Mouse (Mus musculus): Measurements from ENCODE around the gene Fam186b. TPM values are rescaled to one million over a fixed set of nuclear protein-coding genes. Genes with fewer than 3 reads are reported as not detected.

Fam186b gene
- polyA plus RNA-seq, 1 experiment from 2014 or later, result 0.85 TPM

DNA sequence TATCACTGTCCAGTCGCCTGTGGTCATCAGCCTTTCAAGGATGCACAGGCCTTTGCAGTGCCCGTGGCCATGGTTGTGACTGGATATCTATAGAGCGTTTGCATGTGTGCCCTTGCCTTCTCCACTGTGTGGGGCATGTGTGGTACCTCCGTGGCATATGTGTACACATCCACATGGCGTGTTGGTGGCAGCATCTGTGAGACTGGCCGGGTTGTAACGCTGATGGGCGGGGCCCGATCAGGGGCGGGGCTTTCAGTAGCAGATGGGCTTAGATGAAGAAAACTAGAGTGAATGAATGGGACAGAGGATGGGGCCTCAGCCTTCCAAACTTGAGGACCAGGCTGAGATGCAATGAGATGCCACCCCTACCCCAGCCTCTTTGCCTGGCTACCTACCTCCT, 63.7 kb downstream of the Fam186b start:
- H3K36me3 ChIP-seq (ENCODE audit: control insufficient read depth, insufficient read depth, low read length), result no peaks in the 10 kb centered on the region
- no peaks in the 10 kb centered on the region for H3K4me1 ChIP-seq (ENCODE audit: control insufficient read depth, insufficient read depth, low read depth, low read length)
- H3K27me3 ChIP-seq (replicated peaks; ENCODE audit: control insufficient read depth, insufficient read depth, low read length), result peaks cover 28% of the 10 kb centered on the region
- WGBS, result 71% methylated on average over 10 of the region's 10 CpGs
- H3K27ac ChIP-seq (ENCODE audit: low read depth, low read length), result no peak overlapping the region
- no peak overlapping the region for H3K9ac ChIP-seq (ENCODE audit: low read depth, low read length)
- no peak overlapping the region for H3K4me3 ChIP-seq (ENCODE audit: low read length)
- no peak overlapping the region for H3K4me2 ChIP-seq (ENCODE audit: low read length)
- H3K9me3 ChIP-seq (ENCODE audit: control insufficient read depth, low read length), result no peaks in the 10 kb centered on the region
- no peak for ATAC-seq

DNA sequence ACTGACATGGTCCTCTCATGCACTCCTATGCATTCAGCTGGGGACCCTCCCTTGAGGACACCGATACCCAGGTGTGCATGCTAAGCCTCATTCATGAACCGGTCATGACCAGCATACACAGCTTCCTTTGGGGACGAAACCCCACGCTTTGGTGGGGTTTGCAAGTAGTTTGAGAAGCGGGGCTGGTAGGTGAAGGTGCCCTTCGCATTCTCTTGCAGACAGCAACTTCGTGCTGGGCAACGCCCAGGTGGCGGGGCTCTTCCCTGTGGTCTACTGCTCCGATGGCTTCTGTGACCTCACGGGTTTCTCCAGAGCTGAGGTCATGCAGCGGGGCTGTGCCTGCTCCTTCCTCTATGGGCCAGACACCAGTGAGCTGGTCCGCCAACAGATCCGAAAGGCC, 69.6 kb downstream of the Fam186b start:
- peaks cover 23% of the 10 kb centered on the region for H3K4me1 ChIP-seq (ENCODE audit: control insufficient read depth, insufficient read depth, low read depth, low read length)
- 17% methylated on average over 14 of the region's 14 CpGs for WGBS
- H3K4me2 ChIP-seq (ENCODE audit: low read length), result no peak overlapping the region
- H3K36me3 ChIP-seq (ENCODE audit: control insufficient read depth, insufficient read depth, low read length), result no peaks in the 10 kb centered on the region
- peaks cover 65% of the 10 kb centered on the region for H3K27me3 ChIP-seq (replicated peaks; ENCODE audit: control insufficient read depth, insufficient read depth, low read length)
- no peak overlapping the region for H3K4me3 ChIP-seq (ENCODE audit: low read length)
- no peak overlapping the region for H3K9ac ChIP-seq (ENCODE audit: low read depth, low read length)
- H3K27ac ChIP-seq (ENCODE audit: low read depth, low read length), result no peak overlapping the region
- no peak for ATAC-seq
- H3K9me3 ChIP-seq (ENCODE audit: control insufficient read depth, low read length), result no peaks in the 10 kb centered on the region

DNA sequence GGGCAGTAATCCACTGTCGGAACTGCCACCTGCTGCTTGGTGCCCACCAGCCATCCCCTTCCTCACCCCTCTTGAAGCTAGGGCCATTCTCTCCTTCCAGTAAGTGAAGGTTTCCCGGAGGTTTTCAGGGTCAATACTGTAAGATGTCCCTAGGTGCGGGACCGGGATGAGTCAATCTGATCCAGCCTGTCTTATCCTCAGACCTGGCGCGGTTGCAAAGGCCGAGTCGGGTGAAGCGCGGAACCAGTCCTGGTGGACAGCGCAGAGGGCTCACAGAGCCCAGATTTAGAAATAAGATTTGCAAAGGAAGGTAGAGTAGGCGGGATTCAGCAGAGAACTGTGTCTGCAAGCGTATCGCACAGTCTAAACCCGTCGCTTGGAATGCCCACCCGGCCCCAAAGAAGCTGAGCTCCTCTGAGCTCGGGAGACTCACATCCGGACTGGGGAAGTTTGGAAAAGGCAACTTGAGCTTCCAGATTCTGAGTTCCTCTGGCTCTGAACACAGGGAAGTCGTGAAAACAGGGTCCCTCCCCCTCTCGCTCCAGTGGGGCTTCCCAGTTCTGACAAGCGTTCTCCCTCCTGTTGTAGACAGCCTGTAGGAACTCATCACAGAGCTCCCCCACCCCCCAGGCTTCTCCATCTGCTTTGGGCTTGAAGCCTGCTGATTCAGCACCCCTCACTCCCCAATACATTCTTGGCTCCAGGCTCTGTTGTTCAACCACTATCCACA, 70.4 kb downstream of the Fam186b start:
- Histone ChIP-seq H3K4me1 (ENCODE audit: control insufficient read depth, insufficient read depth, low read depth, low read length) (peaks cover 23% of the 10 kb centered on the region), H3K4me2 (ENCODE audit: low read length) (peak overlapping the region; percentile 52), H3K27me3 (replicated peaks; ENCODE audit: control insufficient read depth, insufficient read depth, low read length) (peaks cover 66% of the 10 kb centered on the region), H3K9ac (ENCODE audit: low read depth, low read length) (no peak overlapping the region), H3K27ac (ENCODE audit: low read depth, low read length) (no peak overlapping the region), H3K36me3 (ENCODE audit: control insufficient read depth, insufficient read depth, low read length) (no peaks in the 10 kb centered on the region), H3K9me3 (ENCODE audit: control insufficient read depth, low read length) (no peaks in the 10 kb centered on the region), H3K4me3 (ENCODE audit: low read length) (peak overlapping the region; percentile 33)
- WGBS, result 2% methylated on average over 22 of the region's 22 CpGs
- ATAC-seq, result no peak

DNA sequence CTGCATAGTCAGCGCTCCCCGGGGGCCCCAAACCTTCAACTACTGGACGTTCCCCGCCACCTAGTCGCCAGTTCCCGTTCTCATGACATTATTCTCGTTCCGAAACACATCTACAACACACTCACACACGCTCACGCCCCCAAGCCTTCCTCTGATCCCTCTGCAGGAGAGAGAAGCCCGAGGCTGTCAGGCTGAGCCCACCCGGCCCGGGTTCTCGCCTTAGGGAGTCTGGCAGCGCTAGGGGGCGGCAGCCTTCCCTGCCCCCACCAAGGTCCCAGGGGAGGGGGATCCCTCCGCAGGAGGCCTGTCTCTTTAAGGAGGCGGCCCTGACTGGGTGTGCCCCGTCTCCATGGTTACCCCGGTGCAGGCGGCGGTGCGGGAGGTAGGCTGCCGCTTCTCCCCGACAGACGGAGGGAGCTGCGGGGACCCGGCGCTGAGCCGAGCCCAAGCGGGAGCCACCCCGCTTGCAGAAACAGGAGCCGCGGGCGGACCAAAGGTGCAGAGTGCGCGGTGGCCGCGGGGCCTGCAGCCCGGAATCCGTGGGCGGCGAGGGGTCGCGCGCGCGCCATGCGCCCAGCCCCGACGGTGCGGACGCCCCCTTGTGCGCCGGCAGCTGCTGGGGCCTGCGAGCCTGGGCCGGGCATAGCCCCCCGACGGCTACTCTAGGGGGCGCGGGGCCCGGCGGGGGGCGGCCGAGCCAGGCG, 71.3 kb downstream of the Fam186b start, which contains the start of gene Kcnh3:
Kcnh3 (plus strand) TSS at position 654 of the 704 bp plus-strand sequence.
- WGBS, result under 1% methylated on average over 46 of the region's 66 CpGs
- peak; percentile 48; the same call in 1 of the 2 replicates for ATAC-seq
- Histone ChIP-seq H3K9me3 (ENCODE audit: control insufficient read depth, low read length) (no peaks in the 10 kb centered on the region), H3K27me3 (replicated peaks; ENCODE audit: control insufficient read depth, insufficient read depth, low read length) (peaks cover 63% of the 10 kb centered on the region), H3K9ac (ENCODE audit: low read depth, low read length) (peak within 1 kb of the TSS; percentile 24; the same call in 1 of the 2 replicates), H3K4me3 (ENCODE audit: low read length) (peak within 1 kb of the TSS; percentile 33), H3K4me2 (ENCODE audit: low read length) (peak within 1 kb of the TSS; percentile 52), H3K36me3 (ENCODE audit: control insufficient read depth, insufficient read depth, low read length) (no peaks in the 10 kb centered on the region), H3K4me1 (ENCODE audit: control insufficient read depth, insufficient read depth, low read depth, low read length) (peaks cover 23% of the 10 kb centered on the region), H3K27ac (ENCODE audit: low read depth, low read length) (no peak within 1 kb of the TSS)

DNA sequence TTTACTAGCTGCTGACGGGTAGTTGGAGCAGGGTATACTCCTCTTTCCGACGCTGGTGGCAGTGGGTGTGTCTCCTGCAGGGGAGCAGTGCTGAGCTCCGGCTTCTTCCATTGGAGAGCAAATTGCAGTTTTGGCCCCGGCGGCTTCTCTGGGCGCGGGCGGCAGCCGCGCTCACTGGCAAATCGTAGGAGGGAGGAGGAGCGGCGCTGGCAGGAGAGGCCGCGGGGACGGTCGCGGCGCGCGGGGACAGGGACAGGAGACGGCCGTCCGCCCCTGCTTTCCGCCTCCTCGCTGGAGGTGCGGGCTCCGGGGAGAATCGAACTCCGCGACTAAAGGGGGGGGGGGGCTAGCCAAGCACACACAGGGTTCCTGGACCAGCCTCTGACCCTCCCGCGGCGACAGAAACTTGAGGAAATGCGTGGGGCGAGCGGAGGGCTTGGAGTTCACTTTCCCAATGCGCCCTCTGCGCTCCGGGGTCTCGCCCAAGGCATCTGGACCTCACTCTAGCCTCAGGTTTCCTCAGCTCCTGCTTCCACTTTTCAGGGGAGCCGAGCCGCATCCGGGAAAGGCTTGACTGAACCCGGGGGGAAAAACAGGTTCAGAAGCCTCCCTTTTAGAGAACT, 72.0 kb downstream of the Fam186b start:
- Histone ChIP-seq H3K4me1 (ENCODE audit: control insufficient read depth, insufficient read depth, low read depth, low read length) (peaks cover 23% of the 10 kb centered on the region), H3K9ac (ENCODE audit: low read depth, low read length) (peak overlapping the region; percentile 15; the same call in 1 of the 2 replicates), H3K9me3 (ENCODE audit: control insufficient read depth, low read length) (no peaks in the 10 kb centered on the region), H3K27me3 (replicated peaks; ENCODE audit: control insufficient read depth, insufficient read depth, low read length) (peaks cover 58% of the 10 kb centered on the region), H3K27ac (ENCODE audit: low read depth, low read length) (no peak overlapping the region), H3K4me3 (ENCODE audit: low read length) (peak overlapping the region; percentile 33), H3K4me2 (ENCODE audit: low read length) (peak overlapping the region; percentile 52), H3K36me3 (ENCODE audit: control insufficient read depth, insufficient read depth, low read length) (no peaks in the 10 kb centered on the region)
- no peak for ATAC-seq
- WGBS, result under 1% methylated on average over 33 of the region's 46 CpGs

DNA sequence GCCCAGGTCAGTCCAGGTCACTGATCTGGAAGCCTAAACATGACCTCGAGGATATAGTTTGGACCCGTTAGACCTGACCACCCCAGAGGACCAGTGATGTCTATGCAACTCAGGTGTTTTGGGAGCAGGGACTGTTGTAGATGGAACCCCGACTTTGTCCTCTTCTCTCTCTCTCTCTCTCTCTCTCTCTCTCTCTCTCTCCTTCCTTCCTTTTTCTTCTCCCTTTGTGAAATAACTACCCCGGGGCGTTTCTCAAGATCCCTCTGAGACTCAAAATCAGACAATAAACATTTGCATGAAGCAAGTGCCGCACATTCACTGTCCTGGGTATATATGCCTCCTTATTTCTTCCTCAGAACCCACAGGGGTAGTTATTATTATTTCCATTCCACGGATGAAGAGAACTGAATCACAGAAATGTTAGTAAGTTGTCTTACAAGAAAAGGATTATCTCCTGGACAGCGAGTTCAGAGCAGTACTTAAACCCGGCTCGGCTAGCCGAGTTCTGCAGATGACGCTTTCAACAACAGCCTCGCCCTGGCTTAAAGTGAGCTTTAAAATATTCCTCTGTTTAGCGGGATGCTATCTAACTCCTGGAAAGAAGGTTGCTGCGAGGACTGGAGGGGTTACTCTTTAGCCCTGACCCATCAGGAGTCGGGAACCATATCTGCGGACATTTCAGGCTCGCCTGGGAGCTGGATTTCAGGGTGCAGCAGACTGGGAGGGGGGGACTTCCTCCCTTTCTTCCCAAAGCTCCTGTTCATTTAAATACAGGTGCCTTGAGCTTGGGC, 72.7 kb downstream of the Fam186b start:
- WGBS, result 3% methylated on average over 18 of the region's 18 CpGs
- Histone ChIP-seq H3K36me3 (ENCODE audit: control insufficient read depth, insufficient read depth, low read length) (no peaks in the 10 kb centered on the region), H3K9me3 (ENCODE audit: control insufficient read depth, low read length) (no peaks in the 10 kb centered on the region), H3K27ac (ENCODE audit: low read depth, low read length) (no peak overlapping the region), H3K9ac (ENCODE audit: low read depth, low read length) (no peak overlapping the region), H3K4me1 (ENCODE audit: control insufficient read depth, insufficient read depth, low read depth, low read length) (peaks cover 23% of the 10 kb centered on the region), H3K4me2 (ENCODE audit: low read length) (peak overlapping the region; percentile 52), H3K27me3 (replicated peaks; ENCODE audit: control insufficient read depth, insufficient read depth, low read length) (peaks cover 51% of the 10 kb centered on the region), H3K4me3 (ENCODE audit: low read length) (peak overlapping the region; percentile 33)
- ATAC-seq, result no peak

DNA sequence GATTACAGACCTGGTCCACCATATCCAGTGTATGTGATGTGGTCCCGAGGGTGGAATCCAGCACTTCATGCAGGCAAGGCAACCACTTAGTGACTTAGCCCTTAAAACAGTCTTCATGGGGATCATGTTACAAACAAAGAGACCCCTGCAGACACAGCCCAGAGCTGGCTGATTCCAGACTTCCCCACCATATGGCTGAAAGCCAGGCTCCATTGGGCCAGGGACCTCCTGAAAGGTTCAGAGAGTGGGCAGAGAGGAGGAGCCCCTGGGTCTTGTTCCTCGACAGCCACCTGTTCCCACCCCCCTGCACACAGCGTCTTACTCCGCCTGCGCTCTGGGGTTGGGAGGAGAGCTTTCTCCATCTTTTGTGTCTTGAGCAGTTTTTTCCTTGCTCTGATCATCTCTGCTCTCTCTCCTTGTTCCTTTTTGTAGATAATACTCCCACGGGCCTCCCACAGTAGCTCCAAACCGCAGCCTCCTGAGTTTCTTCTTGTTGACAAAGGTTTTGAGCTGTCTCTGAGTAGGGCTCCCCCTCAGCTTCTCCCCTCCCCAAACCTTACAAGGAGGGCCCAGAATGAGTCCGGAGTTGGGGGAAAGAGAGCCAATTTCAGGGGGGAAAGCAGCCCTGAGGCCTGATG, 74.3 kb downstream of the Fam186b start:
- no peak for ATAC-seq
- WGBS, result 8% methylated on average over 8 of the region's 8 CpGs
- H3K27me3 ChIP-seq (replicated peaks; ENCODE audit: control insufficient read depth, insufficient read depth, low read length), result peaks cover 35% of the 10 kb centered on the region
- no peak overlapping the region for H3K27ac ChIP-seq (ENCODE audit: low read depth, low read length)
- H3K4me3 ChIP-seq (ENCODE audit: low read length), result no peak overlapping the region
- H3K4me1 ChIP-seq (ENCODE audit: control insufficient read depth, insufficient read depth, low read depth, low read length), result peaks cover 23% of the 10 kb centered on the region
- H3K9me3 ChIP-seq (ENCODE audit: control insufficient read depth, low read length), result no peaks in the 10 kb centered on the region
- H3K9ac ChIP-seq (ENCODE audit: low read depth, low read length), result no peak overlapping the region
- no peak overlapping the region for H3K4me2 ChIP-seq (ENCODE audit: low read length)
- H3K36me3 ChIP-seq (ENCODE audit: control insufficient read depth, insufficient read depth, low read length), result no peaks in the 10 kb centered on the region
